Mouse (Mus musculus) limb, embryonic 14.5 days (tissue): ENCODE measurements around the gene Zfp871. TPM values are rescaled to one million over a fixed set of nuclear protein-coding genes. Genes with fewer than 3 reads are reported as not detected.
"Not testable (repeated sequence)": the region's sequence is repeated elsewhere in the genome, so short reads cannot be mapped to it uniquely, and the experiment has no call there.

Experiments
- ATAC-seq: fragments of 200-750 bp; cut with Nextera tagmentation; 2 replicates; pipeline ENCODE4 v1.8.0; 2017; ENCODE audit warnings: low read depth, moderate number of reproducible peaks, moderate TSS enrichment; ENCODE audit not compliant: low FRiP score
- DNase-seq: peaks from one replicate; pipeline ENCODE4 v3.0.0-alpha.2; 2015; ENCODE audit warnings: low spot score
- H3K27ac ChIP-seq: fragments of 300-500 bp; sonication (generic); replicated peaks from 2 replicates; pipeline ENCODE4 v1.5.1; 2014; ENCODE audit warnings: low read depth, mild to moderate bottlenecking, low read length, moderate library complexity, mixed read lengths
- H3K27me3 ChIP-seq: fragments of 300-500 bp; sonication (generic); 2 replicates; pipeline ENCODE4 v1.6.1; 2014; ENCODE audit warnings: low read length, mixed read lengths; ENCODE audit not compliant: control insufficient read depth, insufficient read depth
- H3K36me3 ChIP-seq: fragments of 300-500 bp; sonication (generic); 2 replicates; pipeline ENCODE4 v1.6.1; 2014; ENCODE audit warnings: mild to moderate bottlenecking, low read length, moderate library complexity, mixed read lengths; ENCODE audit not compliant: control insufficient read depth, insufficient read depth
- H3K4me1 ChIP-seq: fragments of 300-500 bp; sonication (generic); 2 replicates; pipeline ENCODE4 v1.6.1; 2014; ENCODE audit warnings: antibody characterized with exemption, low read length, mixed read lengths; ENCODE audit not compliant: control insufficient read depth, insufficient read depth
- H3K4me2 ChIP-seq: fragments of 300-500 bp; sonication (generic); replicated peaks from 2 replicates; pipeline ENCODE4 v1.6.1; 2014; ENCODE audit warnings: low read depth, mild to moderate bottlenecking, low read length, moderate library complexity; ENCODE audit not compliant: severe bottlenecking
- H3K4me3 ChIP-seq: fragments of 300-500 bp; sonication (generic); replicated peaks from 2 replicates; pipeline ENCODE4 v1.5.1; 2014; ENCODE audit warnings: low read length
- H3K9ac ChIP-seq: fragments of 300-500 bp; sonication (generic); 2 replicates; pipeline ENCODE4 v1.6.1; 2014; ENCODE audit warnings: mild to moderate bottlenecking, low read depth, low read length, moderate library complexity; ENCODE audit not compliant: severe bottlenecking
- H3K9me3 ChIP-seq: fragments of 300-500 bp; sonication (generic); 2 replicates; pipeline ENCODE4 v1.6.1; 2016; ENCODE audit warnings: low read length; ENCODE audit not compliant: control insufficient read depth
- POLR2A ChIP-seq: fragments of 200-500 bp; IDR thresholded peaks from 2 replicates; pipeline ENCODE4 v1.8.0; 2012; ENCODE audit warnings: inconsistent platforms, mild to moderate bottlenecking, moderate library complexity, borderline replicate concordance; ENCODE audit not compliant: insufficient read depth, insufficient read length; ENCODE audit errors: extremely low read depth
- WGBS: fragments of 180-500 bp; shearing (Covaris S2); extraction: QIAGEN DNeasy Blood & Tissue Kit; methylation state at CpG from one replicate; pipeline ENCODE4 v1.1.7; 2014; 5-methylcytosine and 5-hydroxymethylcytosine counted together
- polyA plus RNA-seq, 2 experiments: library from polyadenylated mRNA; depleted of rRNA in 1 of 2; stranded (reverse) in 1 of 2; unstranded in 1 of 2; fragments of >200 nt; fragmentation: Nextera tagmentation in 1 of 2; extraction: Ambion mirVana in 1 of 2; gene quantifications; 2 replicates each; pipeline versions ENCODE4 v1.2.1 to v1.2.3; 2012 to 2014

Zfp871 gene
- polyA plus RNA-seq, 2 experiments, result 24.9 to 46.7 TPM

DNA sequence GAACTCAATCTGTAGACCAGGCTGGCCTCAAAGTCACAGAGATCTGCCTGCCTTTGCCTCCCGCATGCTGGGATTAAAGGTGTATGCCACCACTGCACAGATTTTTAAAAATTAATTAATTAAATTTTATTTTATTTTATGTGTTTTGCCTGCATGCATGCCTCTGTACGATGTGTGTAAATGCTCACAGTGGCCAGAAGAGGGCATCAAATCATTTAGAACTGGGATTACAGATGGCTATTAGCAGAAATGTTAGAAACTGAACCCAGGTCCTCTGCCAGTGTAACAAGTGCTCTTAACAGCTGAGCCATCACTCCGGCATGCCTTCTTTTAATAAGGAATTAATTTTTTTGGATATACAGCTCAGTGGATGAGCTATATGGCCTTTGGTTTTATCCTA lies 59.1 kb downstream of the Zfp871 start:
- Histone ChIP-seq H3K27me3 (no peaks in the 10 kb centered on the region), H3K9ac (no peak overlapping the region), H3K4me1 (no peaks in the 10 kb centered on the region), H3K4me2 (no peak overlapping the region), H3K36me3 (no peaks in the 10 kb centered on the region), H3K4me3 (no peak overlapping the region), H3K27ac (no peak overlapping the region), H3K9me3 (no peaks in the 10 kb centered on the region)
- ATAC-seq (no peak), DNase-seq (no peak)
- no peak for TF ChIP-seq POLR2A
- WGBS, result 76% methylated on average over 3 of the region's 3 CpGs

GRCm38 (mm10) chr17:32726360-32726759 lies 61.7 kb downstream of the Zfp871 start:
- not testable (repeated sequence) for H3K4me3 ChIP-seq, H3K4me1 ChIP-seq, H3K4me2 ChIP-seq, H3K36me3 ChIP-seq, DNase-seq, H3K9ac ChIP-seq, H3K9me3 ChIP-seq, H3K27me3 ChIP-seq, H3K27ac ChIP-seq
- ATAC-seq, result peak; percentile 30; the same call in 1 of the 2 replicates

DNA sequence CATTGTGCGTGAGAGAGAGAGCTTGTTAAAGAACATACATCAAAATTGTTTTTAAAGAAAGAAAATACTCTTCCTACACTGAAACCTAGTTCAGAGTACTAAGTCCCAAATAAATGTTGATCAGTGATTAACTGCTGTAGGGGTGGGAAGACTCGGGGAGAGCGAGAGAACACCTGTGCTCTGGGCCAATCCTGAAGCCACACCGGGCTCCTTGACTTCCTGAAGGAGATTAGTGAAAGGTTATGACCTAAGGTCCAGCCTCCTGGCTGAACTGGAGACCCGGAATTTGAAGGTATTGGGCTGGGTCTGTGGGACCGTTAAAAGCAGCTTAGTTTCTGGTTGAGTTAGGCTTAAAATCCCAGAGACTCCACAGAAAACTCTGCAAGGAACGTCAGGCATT lies 65.3 kb downstream of the Zfp871 start:
- WGBS, result 73% methylated on average over 7 of the region's 7 CpGs
- TF ChIP-seq POLR2A, result no peak
- Histone ChIP-seq H3K9me3 (no peaks in the 10 kb centered on the region), H3K27ac (no peak overlapping the region), H3K9ac (no peak overlapping the region), H3K36me3 (no peaks in the 10 kb centered on the region), H3K27me3 (no peaks in the 10 kb centered on the region), H3K4me2 (no peak overlapping the region), H3K4me1 (no peaks in the 10 kb centered on the region), H3K4me3 (no peak overlapping the region)
- ATAC-seq (no peak), DNase-seq (no peak)

- WGBS, result 92% methylated on average over 1 of the region's 1 CpGs
- not testable (repeated sequence) for H3K9me3 ChIP-seq, DNase-seq, H3K36me3 ChIP-seq, H3K27ac ChIP-seq, H3K4me3 ChIP-seq, ATAC-seq, H3K27me3 ChIP-seq, H3K9ac ChIP-seq, H3K4me2 ChIP-seq, H3K4me1 ChIP-seq
Observed at GRCm38 (mm10) chr17:32722151-32722550, 65.9 kb downstream of the Zfp871 start.

Other genes with a start within 250 kb of the Zfp871 start
- not detected in 2 replicates for gene Cyp4f37, start 167.0 kb downstream of the Zfp871 start, polyA plus RNA-seq (2012; rRNA removed)
- not detected in 2 replicates for gene Cyp4f37, start 167.0 kb downstream of the Zfp871 start, polyA plus RNA-seq (2014; fragmentation: Nextera tagmentation; extraction: Ambion mirVana)
- gene Cyp4f40, start 129.4 kb downstream of the Zfp871 start, polyA plus RNA-seq (2012; rRNA removed), result not detected in 2 replicates
- gene Cyp4f40, start 129.4 kb downstream of the Zfp871 start, polyA plus RNA-seq (2014; fragmentation: Nextera tagmentation; extraction: Ambion mirVana), result not detected in 2 replicates
- 0.10 and 0.29 TPM in 2 replicates for gene Cyp4f15, start 102.7 kb downstream of the Zfp871 start, polyA plus RNA-seq (2012; rRNA removed)
- gene Cyp4f15, start 102.7 kb downstream of the Zfp871 start, polyA plus RNA-seq (2014; fragmentation: Nextera tagmentation; extraction: Ambion mirVana), result 0.40 TPM in 1 of 2 replicates, not detected in the other
- 2.8 and 3.7 TPM in 2 replicates for gene Zfp811, start 21.6 kb upstream of the Zfp871 start, polyA plus RNA-seq (2012; rRNA removed)
- 2.7 and 2.8 TPM in 2 replicates for gene Zfp811, start 21.6 kb upstream of the Zfp871 start, polyA plus RNA-seq (2014; fragmentation: Nextera tagmentation; extraction: Ambion mirVana)
- gene Zfp799, start 42.0 kb upstream of the Zfp871 start, polyA plus RNA-seq (2012; rRNA removed), result 13.3 and 13.4 TPM in 2 replicates
- gene Zfp799, start 42.0 kb upstream of the Zfp871 start, polyA plus RNA-seq (2014; fragmentation: Nextera tagmentation; extraction: Ambion mirVana), result 15.1 and 20.2 TPM in 2 replicates
- gene Zfp870, start 103.4 kb upstream of the Zfp871 start, polyA plus RNA-seq (2012; rRNA removed), result 4.2 and 5.1 TPM in 2 replicates
- 8.8 and 9.8 TPM in 2 replicates for gene Zfp870, start 103.4 kb upstream of the Zfp871 start, polyA plus RNA-seq (2014; fragmentation: Nextera tagmentation; extraction: Ambion mirVana)
- 0.09 TPM in 1 of 2 replicates, not detected in the other for gene Cyp4f14, start 129.1 kb upstream of the Zfp871 start, polyA plus RNA-seq (2012; rRNA removed)
- not detected in 2 replicates for gene Cyp4f14, start 129.1 kb upstream of the Zfp871 start, polyA plus RNA-seq (2014; fragmentation: Nextera tagmentation; extraction: Ambion mirVana)
- 22.1 and 23.6 TPM in 2 replicates for gene Cyp4f13, start 159.1 kb upstream of the Zfp871 start, polyA plus RNA-seq (2012; rRNA removed)
- 11.7 and 12.8 TPM in 2 replicates for gene Cyp4f13, start 159.1 kb upstream of the Zfp871 start, polyA plus RNA-seq (2014; fragmentation: Nextera tagmentation; extraction: Ambion mirVana)
- 4.0 and 5.2 TPM in 2 replicates for gene Zfp472, start 177.5 kb upstream of the Zfp871 start, polyA plus RNA-seq (2012; rRNA removed)
- gene Zfp472, start 177.5 kb upstream of the Zfp871 start, polyA plus RNA-seq (2014; fragmentation: Nextera tagmentation; extraction: Ambion mirVana), result 11.1 and 11.6 TPM in 2 replicates
- 9.3 and 10.3 TPM in 2 replicates for gene Zfp952, start 204.8 kb upstream of the Zfp871 start, polyA plus RNA-seq (2012; rRNA removed)
- 10.7 and 13.3 TPM in 2 replicates for gene Zfp952, start 204.8 kb upstream of the Zfp871 start, polyA plus RNA-seq (2014; fragmentation: Nextera tagmentation; extraction: Ambion mirVana)
- 5.5 and 7.6 TPM in 2 replicates for gene Zfp763, start 245.1 kb upstream of the Zfp871 start, polyA plus RNA-seq (2012; rRNA removed)
- gene Zfp763, start 245.1 kb upstream of the Zfp871 start, polyA plus RNA-seq (2014; fragmentation: Nextera tagmentation; extraction: Ambion mirVana), result 13.0 and 15.1 TPM in 2 replicates